Mouse (Mus musculus) neural tube, embryonic 11.5 days (tissue): ENCODE measurements around the gene Pclaf. TPM values are rescaled to one million over a fixed set of nuclear protein-coding genes. Genes with fewer than 3 reads are reported as not detected.

Experiments used
- ATAC-seq: fragments of 200-750 bp; cut with Nextera tagmentation; 2 replicates; pipeline ENCODE4 v1.8.0; 2017; ENCODE audit warnings: moderate number of reproducible peaks, mild to moderate bottlenecking, moderate TSS enrichment, moderate library complexity; ENCODE audit not compliant: insufficient read depth, low FRiP score, low TSS enrichment
- DNase-seq: peaks from one replicate; pipeline ENCODE4 v3.0.0-alpha.2; 2015; ENCODE audit warnings: low spot score
- H3K27ac ChIP-seq: fragments of 300-500 bp; sonication (generic); 2 replicates; pipeline ENCODE4 v1.5.1; 2014; ENCODE audit warnings: low read depth, mild to moderate bottlenecking, low read length
- H3K27me3 ChIP-seq: fragments of 300-500 bp; sonication (generic); 2 replicates; pipeline ENCODE4 v1.6.1; 2014; ENCODE audit warnings: mild to moderate bottlenecking, low read length, mixed read lengths; ENCODE audit not compliant: control insufficient read depth, insufficient read depth
- H3K36me3 ChIP-seq: fragments of 300-500 bp; sonication (generic); 2 replicates; pipeline ENCODE4 v1.6.1; 2014; ENCODE audit warnings: mild to moderate bottlenecking, low read length, moderate library complexity, mixed read lengths; ENCODE audit not compliant: control insufficient read depth, insufficient read depth
- H3K4me1 ChIP-seq: fragments of 300-500 bp; sonication (generic); 2 replicates; pipeline ENCODE4 v1.6.1; 2014; ENCODE audit warnings: low read length, mixed read lengths; ENCODE audit not compliant: control insufficient read depth, insufficient read depth
- H3K4me2 ChIP-seq: fragments of 300-500 bp; sonication (generic); 2 replicates; pipeline ENCODE4 v1.6.1; 2014; ENCODE audit warnings: low read depth, mild to moderate bottlenecking, moderate library complexity
- H3K4me3 ChIP-seq: fragments of 300-500 bp; sonication (generic); 2 replicates; pipeline ENCODE4 v1.5.1; 2014; ENCODE audit warnings: low read depth, low read length
- H3K9ac ChIP-seq: fragments of 300-500 bp; sonication (generic); 2 replicates; pipeline ENCODE4 v1.6.1; 2014; ENCODE audit warnings: mild to moderate bottlenecking, low read length
- H3K9me3 ChIP-seq: fragments of 300-500 bp; sonication (generic); 2 replicates; pipeline ENCODE4 v1.6.1; 2016; ENCODE audit warnings: low read length; ENCODE audit not compliant: control insufficient read depth
- WGBS: fragments of 180-500 bp; shearing (Covaris S2); extraction: QIAGEN DNeasy Blood & Tissue Kit; methylation state at CpG from one replicate; pipeline ENCODE4 v1.1.7; 2014; 5-methylcytosine and 5-hydroxymethylcytosine counted together
- polyA plus RNA-seq: library from polyadenylated mRNA; unstranded; fragments of >200 nt; fragmentation: Nextera tagmentation; extraction: Ambion mirVana; gene quantifications from 2 replicates; pipeline ENCODE4 v1.2.1, GENCODE M21; 2014

Pclaf gene
- polyA plus RNA-seq, 1 experiment from 2014 or later: 203 TPM

DNA sequence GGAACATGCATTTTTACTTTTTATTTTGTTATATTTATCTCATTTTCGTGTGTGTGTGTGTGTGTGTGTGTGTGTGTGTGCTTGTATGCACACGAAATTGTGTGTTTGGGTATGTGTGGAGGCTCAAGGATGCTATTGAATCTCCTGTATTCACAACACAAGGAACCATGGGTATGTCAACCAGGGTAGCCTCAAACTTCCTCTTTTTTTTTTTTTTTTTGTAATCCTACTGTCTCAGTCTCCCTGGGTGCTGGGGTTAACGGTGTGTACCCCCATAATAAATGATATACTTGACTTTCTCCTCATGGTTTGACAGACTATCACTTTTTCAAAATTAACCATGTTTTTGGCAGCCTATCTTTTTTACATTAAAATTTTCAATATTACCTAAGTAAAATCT lies 12.8 kb downstream of the Pclaf start:
- Histone ChIP-seq H3K4me2 (no peak overlapping the region), H3K4me1 (no peaks in the 10 kb centered on the region), H3K27me3 (no peaks in the 10 kb centered on the region), H3K36me3 (peaks cover 2% of the 10 kb centered on the region; the same call in 1 of the 2 replicates), H3K27ac (no peak overlapping the region), H3K9me3 (no peaks in the 10 kb centered on the region), H3K4me3 (no peak overlapping the region), H3K9ac (no peak overlapping the region)
- DNase-seq (no peak), ATAC-seq (no peak)
- WGBS: 90% methylated on average over 3 of the region's 3 CpGs

DNA sequence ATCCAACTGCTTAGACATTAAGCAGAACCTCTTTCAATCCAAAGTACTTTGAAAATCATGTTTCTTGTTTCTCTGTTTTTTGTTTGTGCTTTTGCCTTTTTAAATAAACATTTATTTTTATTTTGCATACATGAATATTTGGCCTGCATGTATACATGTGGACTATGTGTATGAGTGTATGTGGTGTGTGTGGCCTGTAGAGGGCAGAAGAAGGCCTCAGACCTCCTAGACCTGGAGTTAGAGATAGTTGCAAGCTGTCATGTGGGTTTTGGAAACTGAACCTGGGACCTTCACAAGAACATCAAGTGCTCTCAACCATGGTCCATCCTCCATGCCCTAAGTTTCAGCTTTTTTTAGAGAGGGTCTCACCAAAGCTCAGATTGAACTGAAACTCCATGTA lies 13.4 kb downstream of the Pclaf start:
- Histone ChIP-seq H3K4me1 (no peaks in the 10 kb centered on the region), H3K27ac (no peak overlapping the region), H3K9me3 (no peaks in the 10 kb centered on the region), H3K9ac (no peak overlapping the region), H3K4me3 (no peak overlapping the region), H3K27me3 (no peaks in the 10 kb centered on the region), H3K36me3 (peaks cover 2% of the 10 kb centered on the region; the same call in 1 of the 2 replicates), H3K4me2 (no peak overlapping the region)
- DNase-seq (no peak), ATAC-seq (no peak)

DNA sequence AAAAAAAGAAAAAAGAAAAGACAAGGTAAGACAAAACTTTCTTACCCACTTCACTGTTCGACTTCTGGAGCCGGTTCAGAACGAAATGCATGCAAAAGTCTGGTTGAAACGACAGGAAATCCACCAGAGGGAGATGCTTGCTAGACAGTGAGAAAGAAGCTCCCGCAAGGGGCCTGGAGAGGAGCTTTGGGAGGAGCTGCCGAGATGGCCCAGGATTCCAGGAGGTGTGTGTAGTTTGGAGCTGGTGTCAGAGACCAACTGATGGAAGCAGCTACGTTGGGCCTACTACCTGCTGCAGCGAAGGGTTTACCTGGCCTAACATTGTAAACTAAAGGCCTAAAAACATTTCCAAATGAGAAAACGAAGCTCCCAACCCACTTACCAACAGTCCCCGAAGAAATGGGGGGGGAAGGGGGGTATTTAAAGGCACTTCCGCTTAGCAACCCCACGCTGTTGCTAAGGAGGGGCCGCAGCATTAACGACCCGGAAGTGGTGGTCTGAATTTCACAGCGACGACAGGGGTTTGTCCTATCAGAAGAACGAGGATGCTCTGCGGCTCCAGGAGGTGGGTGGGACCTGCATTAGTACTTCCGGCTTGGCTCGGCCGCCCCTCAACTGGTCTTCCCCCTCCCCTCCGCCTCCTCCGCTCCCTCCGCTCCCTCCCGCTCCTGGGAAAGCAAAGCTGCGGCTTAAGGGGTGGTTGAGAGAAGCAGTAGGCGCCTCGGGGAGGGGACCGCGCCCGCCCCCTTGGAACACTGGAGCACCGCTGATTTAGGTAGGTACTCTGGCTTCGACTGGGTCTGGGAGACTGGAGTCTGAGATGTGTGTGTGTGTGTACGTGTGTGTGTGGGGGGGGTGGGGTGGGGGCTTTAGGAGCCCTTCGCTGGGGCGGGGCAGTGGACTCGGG lies 18.6 kb downstream of the Pclaf start, which contains the start of the genes Trip4 and Csnk1g1:
Trip4 (minus strand) TSS at position 401 of the 907 bp plus-strand sequence.
Csnk1g1 (plus strand) TSS at position 531 of the 907 bp plus-strand sequence.
- no peaks in the 10 kb centered on the region for H3K9me3 ChIP-seq
- WGBS: 1% methylated on average over 33 of the region's 38 CpGs
- DNase-seq (peak; percentile 95), ATAC-seq (peak; percentile 98)
- no peaks in the 10 kb centered on the region for H3K4me1 ChIP-seq
- H3K27me3 ChIP-seq: no peaks in the 10 kb centered on the region
- H3K4me3 ChIP-seq: peak within 1 kb of the TSS; percentile 75
- H3K4me2 ChIP-seq: peak within 1 kb of the TSS; percentile 86
- H3K36me3 ChIP-seq: no peaks in the 10 kb centered on the region; the same call in 1 of the 2 replicates
- peak within 1 kb of the TSS; percentile 69 for H3K9ac ChIP-seq
- peak within 1 kb of the TSS; percentile 63 for H3K27ac ChIP-seq

GRCm38 (mm10) chr9:65909301-65909801 lies 19.3 kb downstream of the Pclaf start:
- Histone ChIP-seq H3K9ac (peak overlapping the region; percentile 69), H3K4me2 (peak overlapping the region; percentile 86), H3K36me3 (no peaks in the 10 kb centered on the region; the same call in 1 of the 2 replicates), H3K4me1 (no peaks in the 10 kb centered on the region), H3K9me3 (no peaks in the 10 kb centered on the region), H3K27me3 (no peaks in the 10 kb centered on the region), H3K27ac (peak overlapping the region; percentile 63), H3K4me3 (peak overlapping the region; percentile 75)
- ATAC-seq (peak; percentile 64; the same call in 1 of the 2 replicates), DNase-seq (peak; percentile 69)
- 0% methylated on average over 31 of the region's 34 CpGs for WGBS

DNA sequence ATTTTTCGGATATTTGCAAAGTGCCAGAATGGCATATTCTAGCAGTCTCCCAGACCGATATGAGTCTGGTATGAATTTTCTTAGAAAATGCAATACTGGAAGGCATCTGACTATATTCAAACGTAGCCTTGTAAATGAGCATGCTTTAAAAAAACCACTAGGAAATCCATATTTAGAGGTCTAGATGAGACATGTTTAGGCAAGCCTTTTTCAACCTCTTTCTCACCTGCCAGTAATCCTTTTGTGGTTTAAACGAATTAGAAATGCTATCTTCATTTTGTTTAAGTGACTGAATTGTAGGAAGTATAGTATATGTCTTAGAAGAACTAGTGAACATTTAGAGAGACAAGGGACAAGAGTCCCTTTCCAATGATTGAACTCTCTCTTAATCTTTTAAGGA lies 19.8 kb downstream of the Pclaf start:
- ATAC-seq (no peak), DNase-seq (no peak)
- Histone ChIP-seq H3K4me3 (peak overlapping the region; percentile 75), H3K9me3 (no peaks in the 10 kb centered on the region), H3K9ac (peak overlapping the region; percentile 69; the same call in 1 of the 2 replicates), H3K27ac (0 out of 2 replicates have a peak overlapping the region, but pooled peaks have one; percentile 63), H3K4me1 (no peaks in the 10 kb centered on the region), H3K4me2 (peak overlapping the region; percentile 86), H3K27me3 (no peaks in the 10 kb centered on the region), H3K36me3 (no peaks in the 10 kb centered on the region; the same call in 1 of the 2 replicates)
- 15% methylated on average over 4 of the region's 4 CpGs for WGBS

- H3K4me2 ChIP-seq: no peak overlapping the region
- no peak overlapping the region for H3K9ac ChIP-seq
- no peak for DNase-seq
- no peaks in the 10 kb centered on the region for H3K36me3 ChIP-seq
- no peaks in the 10 kb centered on the region for H3K9me3 ChIP-seq
- 65% methylated on average over 2 of the region's 2 CpGs for WGBS
- no peak overlapping the region for H3K27ac ChIP-seq
- H3K27me3 ChIP-seq: no peaks in the 10 kb centered on the region
- H3K4me3 ChIP-seq: no peak overlapping the region
- no peak for ATAC-seq
- no peaks in the 10 kb centered on the region for H3K4me1 ChIP-seq
Measured at GRCm38 (mm10) chr9:65913976-65914375, 23.9 kb downstream of the Pclaf start.

DNA sequence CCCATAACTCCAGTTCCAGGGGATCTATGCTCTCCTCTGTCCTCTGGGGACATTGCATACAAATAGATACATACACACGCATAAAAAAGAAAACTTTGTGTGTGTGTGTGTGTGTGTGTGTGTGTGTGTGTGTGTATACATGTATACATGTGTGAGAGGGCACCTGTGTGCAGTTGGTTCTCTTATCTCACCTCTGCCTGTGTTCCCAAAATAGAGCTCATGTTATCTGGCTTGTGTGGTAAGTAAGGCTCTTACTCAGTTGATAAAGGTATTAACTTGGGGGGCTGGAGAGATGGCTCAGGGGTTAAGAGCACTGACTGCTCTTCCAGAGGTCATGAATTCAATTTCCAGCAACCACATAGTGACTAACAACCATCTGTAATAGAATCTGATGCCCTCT lies 27.0 kb downstream of the Pclaf start:
- DNase-seq: no peak

GRCm38 (mm10) chr9:65928456-65928855 lies 38.4 kb downstream of the Pclaf start:
- no peak overlapping the region for H3K4me2 ChIP-seq
- no peak overlapping the region for H3K27ac ChIP-seq
- ATAC-seq (no peak), DNase-seq (no peak)
- H3K36me3 ChIP-seq: no peaks in the 10 kb centered on the region
- H3K27me3 ChIP-seq: no peaks in the 10 kb centered on the region
- H3K9ac ChIP-seq: no peak overlapping the region
- H3K4me1 ChIP-seq: no peaks in the 10 kb centered on the region
- H3K9me3 ChIP-seq: no peaks in the 10 kb centered on the region
- no peak overlapping the region for H3K4me3 ChIP-seq

More for the DNA sequence above, 27.0 kb downstream of the Pclaf start:
- H3K27me3 ChIP-seq: no peaks in the 10 kb centered on the region
- no peak for ATAC-seq
- WGBS: 96% methylated on average over 1 of the region's 1 CpGs
- no peak overlapping the region for H3K4me2 ChIP-seq
- H3K4me1 ChIP-seq: no peaks in the 10 kb centered on the region
- H3K36me3 ChIP-seq: no peaks in the 10 kb centered on the region
- no peak overlapping the region for H3K27ac ChIP-seq
- H3K9me3 ChIP-seq: no peaks in the 10 kb centered on the region
- H3K9ac ChIP-seq: no peak overlapping the region
- H3K4me3 ChIP-seq: no peak overlapping the region
